Mouse (Mus musculus): ENCODE measurements around the gene N4bp1.

N4bp1 gene

GRCm38 (mm10) chr8:86884489-86885463, at the start of gene N4bp1:
TSS of gene N4bp1 (minus strand) at chr8:86885258.
- DNase-seq: peak; percentile 89 to 92

- no peak for DNase-seq
Measured at GRCm38 (mm10) chr8:86934841-86935240, 49.8 kb upstream of the N4bp1 start.

GRCm38 (mm10) chr8:86934393-86934792, 49.3 kb upstream of the N4bp1 start:
- no peak for DNase-seq

- no peak for DNase-seq
Measured at GRCm38 (mm10) chr8:86933898-86934297, 48.8 kb upstream of the N4bp1 start.

- DNase-seq: no peak
Measured at GRCm38 (mm10) chr8:86926237-86926636, 41.2 kb upstream of the N4bp1 start.

GRCm38 (mm10) chr8:86923219-86923835, 38.3 kb upstream of the N4bp1 start:
- DNase-seq: no peak

GRCm38 (mm10) chr8:86922673-86923072, 37.6 kb upstream of the N4bp1 start:
- no peak for DNase-seq

GRCm38 (mm10) chr8:86922141-86922540, 37.1 kb upstream of the N4bp1 start:
- no peak for DNase-seq

- no peak for DNase-seq
Measured at GRCm38 (mm10) chr8:86920996-86921395, 35.9 kb upstream of the N4bp1 start.

- DNase-seq: no peak
Measured at GRCm38 (mm10) chr8:86920455-86920854, 35.4 kb upstream of the N4bp1 start.

GRCm38 (mm10) chr8:86920024-86920423, 35.0 kb upstream of the N4bp1 start:
- DNase-seq: no peak

- no peak for DNase-seq
Measured at GRCm38 (mm10) chr8:86919262-86919661, 34.2 kb upstream of the N4bp1 start.

- DNase-seq: no peak
Measured at GRCm38 (mm10) chr8:86918093-86918492, 33.0 kb upstream of the N4bp1 start.

- no peak for DNase-seq
Measured at GRCm38 (mm10) chr8:86917689-86918088, 32.6 kb upstream of the N4bp1 start.

- DNase-seq: no peak
Measured at GRCm38 (mm10) chr8:86916369-86916768, 31.3 kb upstream of the N4bp1 start.

GRCm38 (mm10) chr8:86911136-86911535, 26.1 kb upstream of the N4bp1 start:
- no peak for DNase-seq

GRCm38 (mm10) chr8:86910250-86910649, 25.2 kb upstream of the N4bp1 start:
- DNase-seq: no peak

GRCm38 (mm10) chr8:86908536-86908935, 23.5 kb upstream of the N4bp1 start:
- peak; percentile 39 to 59 for DNase-seq

GRCm38 (mm10) chr8:86904911-86905310, 19.9 kb upstream of the N4bp1 start:
- no peak for DNase-seq

- DNase-seq: peak; percentile 74 to 84
Measured at GRCm38 (mm10) chr8:86903104-86903503, 18.0 kb upstream of the N4bp1 start.

- DNase-seq: no peak
Measured at GRCm38 (mm10) chr8:86902656-86903055, 17.6 kb upstream of the N4bp1 start.

- no peak for DNase-seq
Measured at GRCm38 (mm10) chr8:86901972-86902371, 16.9 kb upstream of the N4bp1 start.

GRCm38 (mm10) chr8:86897726-86898419, 12.8 kb upstream of the N4bp1 start:
- DNase-seq: no peak
